Mouse (Mus musculus) natural killer cell, adult 2 months (primary cell): ENCODE data around the gene Tia1.

Experiments
- DNase-seq, 2 experiments: peaks; one replicate each; pipeline ENCODE4 v3.0.0; 2022; ENCODE audit warnings: low spot score in 2 of 2

The Tia1 gene

DNA sequence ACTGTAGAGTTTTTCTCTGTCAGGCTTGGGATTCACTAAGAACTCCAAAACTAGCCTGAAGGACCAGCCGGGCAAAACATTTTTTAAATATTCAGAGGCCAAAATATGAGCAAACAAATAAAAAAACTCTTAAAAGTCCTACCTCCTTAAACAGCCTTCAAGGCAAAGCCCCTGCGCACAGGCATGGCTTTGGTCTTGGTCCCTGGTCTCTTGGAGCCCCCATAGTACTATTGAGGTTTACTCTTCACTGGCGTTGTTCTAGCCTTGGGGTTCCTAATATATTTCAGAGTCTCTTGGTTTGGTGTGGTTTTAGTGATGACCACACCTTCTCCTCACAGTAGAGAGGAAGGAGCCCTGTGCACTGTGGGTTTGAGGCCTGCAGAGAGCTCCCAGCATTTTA, 27.5 kb downstream of the Tia1 start:
- DNase-seq: no peak

DNA sequence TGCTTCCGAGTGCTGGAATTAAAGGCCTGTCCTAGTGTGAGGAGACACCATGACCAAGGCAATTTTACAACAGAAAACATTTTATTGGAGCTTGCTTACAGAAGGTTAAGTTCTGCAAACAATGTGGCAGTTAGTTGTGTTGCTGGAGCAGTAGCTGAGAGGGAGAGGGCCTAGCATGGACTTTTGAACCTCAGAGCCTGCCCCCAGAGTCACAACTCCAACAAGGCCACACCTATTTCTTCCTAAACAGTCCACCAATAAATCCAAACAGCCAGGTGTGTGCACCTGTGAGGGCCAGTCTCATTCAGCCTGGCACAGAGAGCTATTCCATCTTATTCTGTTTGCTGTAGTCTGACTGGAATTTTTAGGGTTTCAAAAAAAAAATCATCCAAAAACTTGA, 29.7 kb downstream of the Tia1 start:
- DNase-seq: no peak

DNA sequence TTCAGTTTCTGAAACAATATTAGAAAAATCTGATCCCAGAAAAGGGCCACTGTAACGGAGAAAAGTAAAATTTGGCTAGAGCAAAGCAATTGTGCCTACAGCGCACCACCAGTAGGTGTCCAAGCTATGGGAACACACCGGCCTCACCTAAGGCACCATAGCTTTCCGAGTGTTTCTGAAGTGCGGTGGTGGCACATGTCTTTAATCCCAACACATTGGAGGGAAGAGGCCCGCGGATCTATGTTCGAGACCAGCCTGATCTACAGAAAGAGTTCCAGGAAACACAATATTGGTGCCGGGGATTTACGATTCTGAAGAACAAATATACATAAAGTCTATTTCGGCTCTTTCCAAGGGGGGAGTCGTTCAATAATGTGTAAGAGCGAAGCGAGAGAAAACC, 33.7 kb downstream of the Tia1 start:
- peak; percentile 46 to 63 for DNase-seq

DNA sequence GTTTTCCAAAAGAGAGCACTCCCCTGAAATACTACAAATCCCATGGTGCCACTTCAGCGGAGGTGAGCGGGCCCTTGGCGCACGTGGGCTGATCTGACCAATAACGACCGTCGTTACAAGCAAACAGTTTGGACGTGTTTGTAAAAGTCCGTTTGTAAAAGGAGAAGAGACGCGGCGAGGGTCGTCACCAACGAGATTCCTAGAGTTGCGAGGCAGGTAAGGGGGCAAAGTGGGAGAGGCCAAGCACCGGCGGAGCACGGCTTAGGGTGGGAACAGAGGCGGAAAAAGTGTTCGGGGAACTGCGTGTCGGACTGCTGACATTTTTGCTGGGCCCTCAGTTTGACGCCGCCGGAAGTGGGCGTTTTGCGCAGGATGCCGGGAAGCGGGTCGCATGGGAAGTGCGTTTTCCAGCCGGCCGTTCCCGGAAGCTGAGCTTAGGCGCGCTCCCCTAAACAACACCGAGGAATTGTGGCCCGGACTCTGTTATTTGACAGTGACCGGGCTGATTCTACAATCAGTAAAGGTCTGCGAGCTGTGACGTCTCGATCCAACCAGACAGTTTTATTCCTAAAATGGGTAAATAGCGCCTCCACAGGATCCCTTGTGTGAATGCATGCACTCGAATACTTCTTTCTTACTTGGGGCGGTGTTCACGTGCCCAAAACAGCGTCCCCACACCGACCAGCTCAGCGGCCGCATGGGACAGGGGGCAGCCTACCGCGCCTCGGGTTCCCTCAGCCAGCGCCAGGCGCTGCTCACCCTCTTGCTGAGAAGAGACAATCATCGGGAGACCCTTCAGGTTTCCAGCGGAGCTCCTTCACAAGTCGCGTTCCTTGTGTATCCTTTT, 34.5 kb downstream of the Tia1 start, which contains the start of gene C87436:
TSS of gene C87436 (plus strand) at position 103 of the 847 bp plus-strand sequence.
- DNase-seq: peak; percentile 89 to 91

DNA sequence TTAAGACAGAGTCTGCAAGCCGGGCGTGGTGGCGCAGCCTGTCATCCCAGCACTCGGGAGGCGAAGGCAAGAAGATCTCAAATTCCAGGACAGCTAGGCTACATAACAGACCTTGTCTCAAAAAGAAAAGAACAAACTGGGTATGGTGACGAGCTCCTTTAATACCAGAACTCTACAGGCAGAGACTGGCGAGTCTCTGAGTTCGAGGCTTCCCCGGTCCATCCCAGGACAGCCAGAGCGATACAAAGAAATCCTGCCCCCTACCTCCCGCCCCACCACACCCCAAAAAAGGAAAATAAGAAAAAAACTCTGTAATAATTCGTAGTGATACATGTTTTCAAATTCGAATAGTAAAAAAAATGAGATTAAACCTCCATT, 35.1 kb downstream of the Tia1 start:
- DNase-seq: no peak

DNA sequence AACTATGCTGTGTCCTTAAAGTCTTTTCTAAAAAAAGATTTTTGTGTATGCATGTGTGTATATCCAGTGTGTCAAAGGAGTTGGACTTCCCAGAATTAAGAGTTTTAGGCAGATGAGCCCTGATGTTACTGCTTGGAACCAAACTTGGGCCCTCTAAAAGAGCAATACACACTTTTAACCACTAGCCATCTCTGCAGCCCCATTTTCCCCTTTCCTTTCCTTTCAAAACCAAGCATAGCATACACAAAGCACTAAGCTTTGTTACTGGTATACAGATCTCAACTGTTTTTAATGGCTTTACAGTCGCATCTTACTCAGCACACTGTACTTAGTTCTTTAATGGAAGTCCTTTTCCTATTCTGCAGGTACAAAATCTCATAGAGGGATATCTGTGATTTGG, 35.5 kb downstream of the Tia1 start:
- DNase-seq: no peak

DNA sequence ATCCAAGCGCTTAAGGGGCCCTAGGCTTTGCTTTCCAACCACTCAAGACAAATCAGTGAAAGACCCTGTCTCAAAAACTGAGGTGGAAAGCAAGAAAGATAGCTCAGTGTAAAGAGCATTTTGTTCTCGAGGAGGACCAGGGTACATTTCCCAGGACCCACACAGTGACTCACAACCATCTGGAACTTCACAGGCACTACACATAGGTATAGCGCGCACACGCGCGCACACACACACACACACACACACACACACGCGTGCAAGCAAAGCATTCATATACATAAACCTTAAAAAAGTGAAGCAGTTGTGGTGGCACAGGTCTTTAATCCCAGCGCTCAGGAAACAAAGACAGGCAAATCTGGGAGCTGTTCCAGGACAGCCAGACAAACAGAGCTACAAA, 37.6 kb downstream of the Tia1 start:
- DNase-seq: no peak

DNA sequence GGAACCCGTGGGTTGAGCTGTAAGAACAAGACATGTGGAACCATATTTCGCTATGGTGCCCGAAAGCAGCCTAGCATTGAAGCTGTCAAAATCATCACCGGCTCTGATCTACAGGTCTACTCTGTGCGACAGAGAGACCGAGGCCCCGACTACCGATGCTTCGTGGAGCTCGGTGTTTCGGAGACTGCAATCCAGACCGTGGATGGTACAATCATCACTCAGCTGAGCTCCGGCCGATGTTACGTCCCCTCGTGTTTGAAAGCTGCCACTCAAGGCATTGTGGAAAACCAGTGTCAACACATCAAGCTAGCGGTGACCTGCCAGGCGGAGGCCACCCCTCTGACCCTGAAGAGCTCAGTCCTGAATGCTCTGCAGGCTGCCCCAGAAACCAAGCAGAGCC, 41.5 kb downstream of the Tia1 start:
- no peak for DNase-seq

DNA sequence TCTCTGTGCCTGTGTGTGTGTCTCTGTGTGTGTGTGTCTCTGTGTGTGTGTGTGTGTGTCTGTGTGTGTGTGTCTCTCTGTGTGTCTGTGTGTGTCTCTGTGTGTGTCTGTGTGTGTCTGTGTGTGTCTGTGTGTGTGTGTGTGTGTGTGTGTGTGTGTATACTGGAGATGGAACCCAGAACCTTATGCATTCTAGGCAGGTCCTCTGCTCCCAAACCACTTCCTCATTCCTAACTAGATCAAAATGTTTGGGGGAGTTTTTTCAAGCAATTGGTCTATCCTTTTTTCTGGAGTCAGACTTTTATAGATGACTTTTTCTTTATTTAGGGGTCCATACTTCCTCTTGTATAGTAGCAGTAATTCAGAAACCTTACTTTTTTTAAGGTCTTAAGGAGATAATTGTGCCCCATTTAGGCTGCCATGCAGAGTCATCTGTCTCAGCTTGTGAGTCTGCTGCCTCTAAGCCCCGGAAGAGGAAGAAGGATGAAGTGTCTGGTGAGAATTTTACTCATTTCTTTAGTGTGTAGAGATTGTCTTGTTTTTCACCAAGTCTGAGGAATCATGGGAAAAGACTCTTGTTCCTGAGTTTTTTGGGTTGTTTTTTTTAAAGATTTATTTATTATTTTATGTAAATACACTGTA, 43.0 kb downstream of the Tia1 start:
- no peak for DNase-seq

DNA sequence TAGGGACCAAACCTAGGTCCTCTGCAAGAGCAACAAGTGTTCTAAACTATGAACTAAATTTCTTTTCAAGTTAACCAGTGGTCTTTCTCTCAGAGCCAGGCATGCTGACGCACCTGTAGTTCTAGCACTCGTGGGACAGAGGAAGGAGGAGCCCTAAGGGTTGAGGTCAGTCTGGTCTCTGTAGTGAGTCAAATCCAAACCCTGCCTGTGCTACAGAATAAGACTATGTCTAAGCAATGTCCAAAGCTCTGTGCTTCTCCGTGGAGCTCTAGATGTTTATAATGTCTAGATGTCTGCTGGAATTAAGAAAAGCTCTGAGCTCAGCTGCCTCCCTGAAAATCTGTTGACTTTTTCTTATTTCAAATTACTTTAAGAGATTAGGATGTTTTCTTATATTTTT, 52.7 kb downstream of the Tia1 start:
- no peak for DNase-seq

DNA sequence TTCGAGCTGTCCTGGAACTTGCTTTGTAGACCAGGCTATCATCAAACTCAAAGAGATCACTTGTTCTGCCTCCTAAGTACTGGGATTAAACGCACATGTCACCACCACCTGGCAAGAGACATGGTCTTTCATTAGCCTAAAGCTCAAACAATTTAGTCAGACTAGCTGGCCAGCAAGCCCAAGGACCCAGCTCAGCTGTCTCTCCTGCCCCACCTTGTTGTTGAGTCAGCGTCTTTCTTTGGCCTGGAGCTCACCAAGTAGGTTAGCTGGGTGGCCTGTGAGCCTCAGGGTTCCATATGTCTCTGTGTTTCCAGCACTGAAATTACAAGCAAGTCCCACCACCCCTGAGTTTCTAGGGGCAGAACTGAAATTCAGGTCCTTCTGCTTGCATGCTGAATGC, 59.1 kb downstream of the Tia1 start:
- DNase-seq: no peak

DNA sequence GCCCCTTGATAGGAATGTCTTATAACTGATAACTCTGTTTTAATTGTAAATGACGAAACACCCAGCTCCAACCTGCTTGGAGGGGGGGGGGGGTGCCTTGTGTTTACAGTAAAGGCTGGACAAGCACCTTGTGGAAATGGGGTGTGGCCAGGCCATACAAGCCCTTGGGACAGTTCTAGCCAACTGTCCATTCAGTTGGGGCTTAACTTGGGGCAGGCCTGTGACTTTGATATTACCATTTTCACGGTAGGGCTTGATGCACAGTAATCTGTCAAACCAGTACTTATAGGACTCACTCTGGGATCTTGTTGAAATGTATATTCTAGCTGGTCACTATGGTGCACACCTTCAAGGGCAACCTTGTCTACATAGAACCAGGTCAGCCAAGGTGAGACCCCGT, 67.3 kb downstream of the Tia1 start:
- DNase-seq: no peak

DNA sequence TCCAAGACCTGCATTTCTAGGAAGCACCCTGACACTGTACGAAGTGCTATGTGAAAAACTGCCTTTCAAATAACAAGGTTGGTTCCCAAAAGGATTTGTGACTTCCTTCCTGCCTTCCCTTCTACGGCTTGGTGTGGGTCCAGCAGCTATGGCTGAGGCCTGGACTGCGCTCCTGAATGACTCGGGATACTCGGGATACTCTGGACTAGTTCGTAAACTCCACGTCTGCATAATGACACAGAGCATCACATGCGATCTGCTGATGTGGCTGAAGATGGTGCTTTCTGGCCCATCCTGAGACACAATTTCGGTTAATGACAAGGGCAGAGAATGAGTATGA, 67.7 kb downstream of the Tia1 start:
- no peak for DNase-seq

DNA sequence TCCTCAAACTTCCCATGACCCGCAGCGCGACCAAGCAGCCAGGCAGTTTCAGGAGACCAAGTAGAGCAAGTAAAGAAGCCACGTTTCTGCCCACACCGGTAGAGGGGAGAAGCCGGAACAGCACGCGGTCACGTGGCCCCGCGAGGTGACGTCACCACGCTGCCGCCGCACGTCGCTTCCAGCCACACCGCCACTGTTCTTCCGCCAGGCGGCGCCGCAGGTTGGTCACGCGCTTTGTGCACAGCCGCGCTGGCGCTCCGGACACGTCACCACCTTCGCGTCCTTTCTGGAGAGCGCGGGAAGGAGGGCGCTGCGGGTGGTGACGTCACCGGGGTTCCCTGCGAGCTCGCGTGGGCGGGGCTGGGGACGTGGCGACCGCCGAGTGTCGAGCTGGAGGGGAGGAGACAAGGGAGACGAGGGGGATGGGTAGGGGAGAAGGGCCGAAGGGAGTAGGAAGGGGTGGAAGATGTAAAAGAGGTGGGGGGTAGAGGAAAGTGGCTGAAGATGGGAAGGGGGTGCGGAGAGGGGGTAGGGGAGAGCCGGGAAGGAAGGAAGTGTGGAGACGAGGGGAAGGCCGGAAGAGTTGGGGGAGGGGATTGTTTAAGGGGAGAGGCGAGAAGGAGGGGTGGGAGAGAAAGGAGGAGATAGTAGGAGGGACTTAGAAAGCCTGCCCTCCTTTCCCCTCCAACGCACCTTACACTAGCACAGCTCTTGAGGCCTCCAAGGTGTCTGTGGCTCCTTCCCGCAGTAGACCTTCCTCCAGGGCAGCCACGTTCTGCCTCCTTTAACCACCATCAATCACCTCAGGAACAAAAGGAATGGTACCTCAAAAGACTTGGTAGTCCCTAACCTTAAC, 68.3 kb downstream of the Tia1 start:
- DNase-seq: peak; percentile 99 to 100

DNA sequence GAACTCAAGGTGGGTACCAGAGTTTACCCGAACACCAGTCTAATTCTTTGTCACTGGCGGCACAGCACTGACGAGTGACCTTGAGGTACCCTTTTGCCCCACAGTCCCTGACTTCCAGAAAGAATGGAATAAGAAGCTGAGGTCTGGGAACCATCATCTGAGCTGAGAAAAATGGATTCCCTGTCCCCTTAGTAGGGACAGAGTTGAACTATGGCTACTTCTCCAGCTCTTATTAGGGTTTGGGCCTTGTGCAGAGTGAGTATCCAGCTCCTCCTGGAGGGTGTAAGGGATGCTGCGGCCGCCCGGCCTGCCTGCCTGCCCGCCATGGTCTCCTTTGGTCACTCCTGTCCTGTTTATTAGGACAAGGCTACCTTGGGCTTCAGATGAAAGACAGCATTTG, 69.1 kb downstream of the Tia1 start:
- DNase-seq: no peak

DNA sequence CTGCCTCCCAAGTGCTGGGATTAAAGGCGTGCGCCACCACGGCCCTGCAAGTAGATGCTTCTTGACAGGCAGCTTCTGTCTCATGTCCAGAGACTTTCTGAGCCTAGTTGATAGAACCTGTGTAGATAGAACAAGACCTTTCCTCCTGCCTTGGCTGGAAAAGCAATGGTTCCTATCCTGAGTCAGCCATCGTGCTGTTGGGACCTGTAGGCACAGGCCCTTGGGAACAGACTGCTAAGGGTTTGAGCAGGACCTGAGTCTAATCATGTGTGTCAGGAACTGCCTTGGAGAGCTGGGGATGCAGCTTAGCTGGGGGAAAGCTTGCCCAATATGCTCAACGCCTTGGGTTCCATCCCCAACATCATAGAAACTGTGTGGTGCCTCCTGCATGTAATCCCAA, 70.1 kb downstream of the Tia1 start:
- no peak for DNase-seq

DNA sequence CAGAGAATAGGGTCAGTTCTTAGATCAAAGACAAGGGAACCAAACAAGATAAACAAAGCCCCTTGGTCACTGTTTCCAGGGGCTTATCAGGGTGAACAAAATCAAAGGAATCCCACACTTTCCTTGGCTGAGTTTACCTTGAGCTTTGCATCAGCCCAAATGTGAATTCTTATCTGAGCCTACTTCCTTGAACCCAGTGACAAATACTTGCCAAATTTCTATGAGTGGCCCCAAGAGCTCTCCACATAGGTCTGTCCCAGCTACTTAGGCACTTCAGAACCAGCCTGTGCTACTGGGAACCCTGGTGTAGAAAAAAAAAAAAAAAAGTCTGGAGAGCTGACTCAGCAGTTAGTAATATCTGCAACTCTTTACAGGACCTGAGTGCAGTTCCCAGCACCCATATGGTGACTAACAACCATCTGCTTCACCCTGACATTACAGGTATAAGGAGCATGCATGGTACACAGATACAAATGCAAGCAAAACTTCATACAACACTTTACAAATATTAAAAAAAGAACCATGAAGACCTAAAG, 70.7 kb downstream of the Tia1 start:
- DNase-seq: no peak

DNA sequence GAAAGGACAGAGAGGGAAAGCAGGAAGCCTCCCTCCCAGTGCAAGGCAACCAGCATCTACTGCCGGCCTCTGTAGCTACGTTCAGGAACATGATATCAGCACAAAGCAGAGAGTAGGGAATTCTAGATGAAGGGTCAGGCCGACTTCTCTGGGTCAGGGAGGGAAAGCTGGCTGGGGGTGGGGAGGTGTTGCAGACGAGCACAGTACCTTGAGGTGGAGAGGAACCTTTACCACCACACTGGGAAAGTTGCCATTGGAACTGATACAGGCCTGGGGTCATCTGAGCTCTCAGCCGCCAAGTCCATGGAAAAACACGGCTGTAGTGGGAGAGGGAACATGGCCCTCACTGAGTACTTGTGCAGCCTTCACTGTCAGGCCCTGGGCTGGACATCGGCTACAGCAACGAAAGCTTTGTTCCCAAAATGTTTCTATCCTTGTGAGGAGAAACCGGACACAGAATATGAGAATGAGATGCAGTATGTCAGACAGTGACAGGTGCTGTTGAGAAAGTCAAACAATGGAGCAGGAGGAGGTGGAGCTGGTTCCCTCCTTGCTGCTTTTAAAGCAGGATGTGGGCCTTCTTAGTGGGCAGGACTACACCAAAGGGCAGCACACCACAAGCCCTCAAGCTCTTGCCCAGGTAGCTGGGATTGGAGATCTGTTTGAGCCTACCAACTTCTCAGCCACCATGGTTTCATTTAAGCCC, 71.6 kb downstream of the Tia1 start:
- no peak for DNase-seq

DNA sequence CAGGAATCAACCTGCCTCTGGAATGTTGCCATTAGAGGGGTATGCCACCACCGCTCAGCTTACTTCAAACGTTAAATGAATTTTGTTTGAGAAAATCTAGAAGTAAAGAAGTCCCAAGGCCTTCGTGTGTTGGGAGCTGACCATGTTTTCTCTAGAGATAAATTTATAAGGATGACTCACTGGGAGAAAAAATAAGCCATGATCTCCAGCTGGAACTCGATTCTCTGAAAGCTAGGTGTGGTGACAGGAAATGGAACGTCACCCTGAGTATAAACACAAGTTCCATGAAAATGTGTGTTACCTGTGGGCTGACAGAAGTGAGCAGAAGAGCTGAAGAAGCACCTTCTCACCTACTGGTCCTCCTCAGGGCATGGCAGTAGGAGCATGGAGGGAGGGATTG, 72.9 kb downstream of the Tia1 start:
- DNase-seq: no peak

DNA sequence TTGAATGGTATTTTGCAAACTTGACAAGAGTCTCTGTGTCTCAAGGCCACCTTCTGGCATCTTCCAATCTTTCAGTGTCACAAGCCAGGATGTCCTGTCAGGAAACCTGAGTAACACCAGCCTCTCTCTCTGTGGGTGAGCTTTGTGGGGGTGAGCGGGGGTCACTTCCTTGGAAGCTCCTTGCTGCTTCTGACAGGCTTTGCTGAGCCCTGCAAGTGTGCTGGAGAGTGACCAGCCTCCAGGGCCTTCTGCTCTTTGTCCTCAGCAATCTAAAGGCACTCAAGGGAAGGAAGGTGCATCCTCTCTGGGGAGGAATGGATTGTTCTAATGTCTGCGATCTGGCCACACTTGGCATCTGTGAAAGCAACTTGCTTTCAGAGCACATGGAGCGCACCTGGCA, 75.3 kb downstream of the Tia1 start:
- DNase-seq: no peak

DNA sequence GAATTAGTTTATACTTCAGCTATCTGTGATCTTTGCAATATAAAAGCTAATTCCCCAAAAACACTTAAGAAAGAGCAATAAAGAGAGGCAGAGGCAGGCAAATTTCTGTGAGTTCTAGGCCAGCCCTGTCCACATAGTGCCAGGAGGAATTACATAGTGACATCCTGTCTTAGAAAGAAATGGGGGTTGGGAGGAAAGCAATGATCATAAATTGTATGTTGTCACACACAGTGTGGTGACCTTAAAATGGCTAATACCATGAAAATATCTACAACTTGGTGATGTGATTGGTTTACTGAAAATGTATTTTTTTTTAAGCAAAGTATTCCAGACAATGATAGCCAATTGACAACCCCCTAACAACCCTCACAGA, 75.8 kb downstream of the Tia1 start:
- no peak for DNase-seq
